Mouse (Mus musculus): ENCODE measurements around the gene Htra3.

Gene Htra3

DNA sequence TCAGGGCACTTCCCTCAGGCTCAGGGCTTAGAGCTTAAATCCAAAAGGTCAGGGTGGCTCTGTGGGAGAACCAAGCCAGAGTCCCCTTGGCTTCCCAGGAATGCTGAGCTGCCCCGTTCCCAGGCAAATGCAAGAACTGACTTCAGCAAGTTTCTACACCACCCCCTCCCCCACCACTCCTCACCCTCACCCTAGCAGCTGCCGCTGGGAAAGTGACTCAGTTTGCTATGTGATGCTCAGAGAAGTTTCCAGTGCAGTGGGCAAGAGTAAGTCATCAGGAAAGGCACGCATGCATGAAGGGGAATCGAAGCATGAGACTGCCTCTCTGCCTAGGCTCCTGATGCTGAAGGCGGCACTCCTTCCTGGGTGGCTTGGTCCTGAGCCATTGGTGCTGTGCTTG is 62.6 kb downstream of the Htra3 start:
- DNase-seq (ENCODE audit: low read depth, low spot score), result no peak

DNA sequence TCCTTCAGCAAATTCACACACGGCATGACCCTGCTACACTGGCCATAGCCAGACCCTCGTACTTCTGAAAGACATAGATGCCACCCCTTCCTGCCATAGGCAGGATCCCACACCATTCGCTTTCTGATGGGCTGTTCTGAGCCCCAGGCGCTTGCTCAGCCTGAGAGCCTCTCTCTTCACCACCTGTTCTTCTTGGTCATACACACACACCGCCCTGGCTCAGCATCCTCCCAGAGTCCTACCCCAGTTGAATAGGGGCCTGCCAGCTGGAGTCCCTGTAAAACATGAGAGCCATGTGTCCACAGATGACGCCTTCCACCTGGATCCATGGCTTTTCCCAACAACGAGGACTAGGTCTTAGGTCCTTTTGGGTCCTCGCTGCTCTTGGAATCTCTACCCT is 66.9 kb downstream of the Htra3 start:
- no peak for DNase-seq (ENCODE audit: low read depth, low spot score)

GRCm38 (mm10) chr5:35611900-35612299 is 67.7 kb downstream of the Htra3 start:
- DNase-seq (ENCODE audit: low read depth, low spot score), result no peak

DNA sequence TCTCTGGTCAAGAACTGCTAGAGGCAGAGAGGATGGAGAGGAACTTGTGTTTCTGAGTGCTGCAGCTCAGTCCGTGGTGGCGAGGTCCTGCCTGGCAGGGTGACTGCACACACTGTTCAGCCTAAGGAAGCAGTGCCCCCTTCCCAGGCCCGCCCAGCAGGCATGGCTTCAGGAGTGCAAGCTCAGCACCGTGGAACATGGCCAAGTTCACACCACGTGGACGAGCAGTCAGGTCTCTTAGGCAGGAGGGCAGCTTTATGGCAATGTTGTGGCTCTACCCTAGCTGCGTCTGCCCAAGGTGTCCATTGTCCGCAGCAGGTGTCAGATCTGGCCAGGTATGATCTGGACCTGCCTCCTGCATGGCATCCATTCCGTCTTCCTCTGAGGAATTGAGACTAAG is 68.4 kb downstream of the Htra3 start:
- DNase-seq (ENCODE audit: low read depth, low spot score), result no peak

DNA sequence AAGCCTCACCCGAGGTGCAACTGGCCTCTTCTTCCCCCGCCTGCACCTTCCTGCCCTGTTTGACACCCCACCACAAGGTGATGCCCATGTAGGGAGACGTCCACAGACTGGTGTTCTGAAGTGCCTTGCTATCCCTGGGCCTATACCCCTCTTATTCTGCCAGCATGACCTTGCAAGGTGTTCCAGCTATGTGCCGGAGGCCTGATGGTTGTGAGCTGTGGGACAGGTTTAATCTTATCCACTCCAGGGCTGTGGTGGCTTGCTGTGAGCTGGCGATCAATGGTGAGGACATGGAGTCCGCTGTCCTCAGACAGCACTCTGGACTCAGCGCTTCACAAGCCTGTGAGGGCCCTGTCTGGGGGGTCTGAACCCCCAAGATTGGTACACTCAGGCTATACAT is 69.2 kb downstream of the Htra3 start:
- no peak for DNase-seq (ENCODE audit: low read depth, low spot score)

GRCm38 (mm10) chr5:35609971-35610370 is 69.6 kb downstream of the Htra3 start:
- no peak for DNase-seq (ENCODE audit: low read depth, low spot score)

- peak; percentile 83 for DNase-seq (ENCODE audit: low read depth, low spot score)
These were observed 70.2 kb downstream of the Htra3 start for GRCm38 (mm10) chr5:35609381-35609780.

DNA sequence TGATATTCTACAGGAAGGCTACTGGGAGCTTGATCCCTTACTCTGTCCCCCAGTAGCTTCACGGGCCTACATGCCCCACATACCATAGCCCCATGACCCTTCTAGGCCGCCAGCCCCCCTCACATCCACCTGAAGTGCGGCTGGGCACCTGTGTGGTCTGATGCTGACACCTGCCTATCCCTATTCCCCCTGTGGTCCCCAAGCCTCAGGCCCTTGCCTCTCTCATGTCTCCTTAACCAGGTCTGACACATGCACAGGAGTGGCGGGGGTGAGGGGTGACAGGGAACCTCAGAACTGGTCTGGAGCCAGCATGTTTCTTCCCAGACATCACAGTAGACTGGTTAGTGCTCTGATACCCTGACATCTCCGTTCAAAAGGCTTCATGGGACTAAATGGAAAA is 71.0 kb downstream of the Htra3 start:
- no peak for DNase-seq (ENCODE audit: low read depth, low spot score)

DNA sequence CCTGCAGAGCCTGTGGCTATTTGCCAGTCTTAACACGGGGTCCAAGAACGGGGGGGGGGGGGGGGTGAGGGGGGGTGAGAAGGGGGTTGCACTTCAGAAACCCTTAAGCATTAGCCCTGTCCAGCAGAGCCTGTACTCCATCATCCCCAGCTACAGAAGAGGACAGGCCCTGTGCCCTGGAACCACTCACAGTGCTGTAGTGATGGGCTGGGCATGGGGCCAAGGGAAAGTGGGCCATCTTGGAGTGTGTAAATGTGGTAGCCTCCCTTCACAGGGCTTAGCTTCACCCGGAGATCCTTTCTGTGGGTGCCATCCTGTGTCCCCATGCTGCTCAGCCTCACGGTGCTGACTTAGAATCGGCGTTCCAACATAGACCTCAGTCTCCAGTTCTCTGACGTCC is 71.8 kb downstream of the Htra3 start:
- DNase-seq (ENCODE audit: low read depth, low spot score), result no peak

DNA sequence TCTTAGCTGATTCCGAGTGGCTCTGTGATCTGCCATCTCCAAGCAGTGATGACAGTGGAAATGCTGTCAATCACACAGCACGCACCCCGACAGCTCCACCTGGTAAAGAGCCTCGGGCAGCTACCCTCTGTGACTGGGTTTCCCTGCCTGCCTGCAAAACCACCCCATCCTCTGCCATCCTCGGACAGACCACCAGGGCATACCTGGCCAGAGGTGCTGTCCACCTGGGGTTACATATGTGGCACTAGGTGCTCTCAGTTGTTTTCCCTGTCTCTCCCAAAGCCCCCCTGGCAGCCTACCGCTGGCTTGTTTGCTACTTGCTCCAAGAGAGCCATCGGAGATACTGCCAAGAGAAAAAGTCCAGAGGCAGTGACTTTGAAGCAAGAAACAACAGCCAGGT is 72.8 kb downstream of the Htra3 start:
- DNase-seq (ENCODE audit: low read depth, low spot score), result no peak

DNA sequence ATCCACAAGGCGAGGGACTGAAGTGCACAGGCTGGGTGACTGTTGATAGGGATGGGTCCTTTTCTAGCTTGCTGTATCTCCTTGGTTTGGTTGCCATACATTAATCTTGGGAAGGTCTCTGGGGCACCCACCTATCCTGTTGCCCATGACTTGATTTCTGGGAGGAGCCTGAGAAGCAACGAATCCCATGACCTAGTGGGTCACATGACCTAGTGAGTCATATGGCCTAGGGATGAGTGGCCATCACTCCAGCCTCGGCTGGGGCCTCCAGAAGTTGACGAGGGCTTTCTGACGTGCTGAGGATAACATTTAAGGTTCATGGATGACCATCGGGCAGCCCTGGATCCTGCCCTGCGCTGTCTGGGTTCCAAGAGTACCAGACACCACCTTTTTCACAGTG is 74.2 kb downstream of the Htra3 start:
- no peak for DNase-seq (ENCODE audit: low read depth, low spot score)

Data from ES-CJ7 (cell line).